16 mouse cellular contexts compared by ENCODE assay signal in the genomic region with DNA sequence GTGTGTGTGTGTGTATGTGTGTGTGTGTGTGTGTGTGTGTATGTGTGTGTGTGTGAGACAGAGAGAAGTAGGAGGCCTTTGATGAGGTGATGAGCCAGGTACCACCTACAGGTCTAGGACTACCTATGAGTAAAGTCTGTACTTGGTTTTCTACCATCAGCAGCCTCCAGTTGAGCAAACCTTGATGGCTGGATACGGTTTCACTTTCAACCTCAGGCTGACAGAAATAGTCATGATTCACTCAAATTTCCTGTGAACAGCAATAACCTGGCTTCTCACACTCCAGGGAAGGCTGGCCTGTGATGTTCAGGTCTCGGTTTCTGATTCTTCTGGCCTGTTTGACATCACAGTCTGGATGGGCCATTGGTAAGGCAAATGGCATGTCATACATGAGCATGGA.
"Had no signal": no experiment of that assay in that cellular context is flagged by ENCODE, and none has a peak within 500 bp of the region (broad histone marks: within the 10 kb centered on the region; RNA-seq: fewer than 3 reads in every experiment).

No protein-coding gene starts in this region.

- H3K27me3 ChIP-seq: limb, embryonic 13.5 days; liver, embryonic 12.5 days; liver, embryonic 15.5 days; lung, embryonic 15.5 days; midbrain, embryonic 12.5 days; midbrain, embryonic 15.5 days had no signal

- H3K9ac ChIP-seq: limb, embryonic 13.5 days; liver, embryonic 12.5 days; liver, embryonic 15.5 days; lung, embryonic 15.5 days; midbrain, embryonic 12.5 days; midbrain, embryonic 15.5 days had no signal

- H3K9me3 ChIP-seq: limb, embryonic 10.5 days; limb, embryonic 13.5 days; liver, embryonic 12.5 days; liver, embryonic 15.5 days; lung, embryonic 15.5 days; midbrain, embryonic 12.5 days; midbrain, embryonic 15.5 days had no signal

- ATAC-seq: liver, embryonic 12.5 days; midbrain, embryonic 15.5 days had no signal

- H3K27ac ChIP-seq: limb, embryonic 10.5 days; limb, embryonic 13.5 days; liver, embryonic 12.5 days; liver, embryonic 15.5 days; lung, embryonic 15.5 days; macrophage; midbrain, embryonic 12.5 days; midbrain, embryonic 15.5 days had no signal

- H3K4me1 ChIP-seq: limb, embryonic 10.5 days; limb, embryonic 13.5 days; lung, embryonic 15.5 days; midbrain, embryonic 12.5 days; midbrain, embryonic 15.5 days had no signal

- H3K4me3 ChIP-seq: limb, embryonic 10.5 days; limb, embryonic 13.5 days; liver, embryonic 12.5 days; liver, embryonic 15.5 days; lung, embryonic 15.5 days; midbrain, embryonic 12.5 days; midbrain, embryonic 15.5 days had no signal

- DNase-seq: kidney, postnatal 10 days; kidney, postnatal 4 days; liver; lung, adult 18-20 months; lung, postnatal 10 days; thymus, adult 2 months; thymus, postnatal 14 days; thymus, postnatal 4 days had no signal

- H3K4me2 ChIP-seq: limb, embryonic 13.5 days; liver, embryonic 12.5 days; liver, embryonic 15.5 days; lung, embryonic 15.5 days; midbrain, embryonic 12.5 days; midbrain, embryonic 15.5 days had no signal

- H3K36me3 ChIP-seq: limb, embryonic 10.5 days; limb, embryonic 13.5 days; liver, embryonic 12.5 days; liver, embryonic 15.5 days; lung, embryonic 15.5 days; midbrain, embryonic 12.5 days; midbrain, embryonic 15.5 days had no signal
